Mouse (Mus musculus) C3H10T1/2 (cell line): ENCODE results near the gene Mpped2. TPM values are rescaled to one million over a fixed set of nuclear protein-coding genes. Genes with fewer than 3 reads are reported as not detected.

Experiments
- polyA plus RNA-seq, 2 experiments: library from polyadenylated mRNA; unstranded; fragments of >200 nt; fragmentation: generic; extraction: Trizol; gene quantifications; one replicate each; pipeline ENCODE4 v1.2.1; 2012; ENCODE audit warnings: missing spikeins in 2 of 2

Mpped2 gene
- polyA plus RNA-seq = under 1 TPM; 0.02 to 0.08 TPM

DNA sequence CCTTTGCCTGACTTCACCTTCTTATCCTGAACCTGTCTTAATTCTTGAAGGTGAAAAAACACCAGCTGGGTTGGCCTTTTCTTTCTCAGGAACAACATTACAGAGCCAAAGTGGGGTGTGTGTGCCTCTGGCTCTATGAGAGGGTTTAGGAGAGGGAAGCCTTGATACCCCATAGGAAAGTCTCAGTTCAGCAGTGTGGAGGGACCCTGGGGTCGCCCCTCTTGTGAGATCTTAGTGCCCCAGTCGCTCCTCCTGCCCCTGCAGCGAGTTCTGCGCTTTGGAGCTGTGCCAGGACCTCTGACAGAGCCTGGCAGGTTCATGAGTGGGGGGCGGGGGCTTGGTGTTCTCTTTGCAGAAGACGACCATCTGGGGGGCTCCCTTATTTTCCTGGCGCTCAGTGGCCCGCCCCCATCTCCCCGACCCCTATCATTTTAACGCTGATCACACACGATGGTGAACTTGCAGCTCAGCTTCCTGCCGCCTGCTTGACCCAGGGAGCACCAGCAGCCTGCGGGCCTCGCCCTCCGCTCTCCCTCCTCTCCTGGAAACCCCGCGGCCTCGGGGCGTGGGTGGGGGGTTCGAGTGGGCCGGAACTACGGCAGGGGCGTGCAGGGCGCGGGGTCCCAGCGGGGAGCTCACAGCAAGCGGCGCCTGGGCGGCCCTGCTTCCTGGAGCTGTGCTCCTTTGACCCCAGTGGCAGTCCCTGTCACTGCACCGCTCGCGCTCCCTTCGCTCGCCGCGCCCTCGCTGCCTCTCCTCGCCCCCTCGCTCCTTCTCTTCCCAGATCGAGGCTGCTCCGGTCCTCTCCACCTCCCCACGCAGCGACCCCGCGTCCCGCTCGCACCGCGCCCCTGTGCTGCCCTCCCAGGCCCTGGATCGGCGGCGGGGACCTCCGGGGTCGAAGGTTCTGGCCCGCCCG lies at the start of gene Mpped2:
Mpped2 (plus strand) TSS at position 487 of the 919 bp plus-strand sequence.

